Mouse (Mus musculus) MEL (cell line): ENCODE measurements around the gene Hnrnpul1. TPM values are rescaled to one million over a fixed set of nuclear protein-coding genes. Genes with fewer than 3 reads are reported as not detected.
A peak's percentile ranks its signal among the peaks of the same experiment; 100 is the strongest.

Experiments used
- DNase-seq: peaks from one replicate; pipeline ENCODE4 v3.0.0; 2011; ENCODE audit warnings: low read depth, low spot score
- H3K27ac ChIP-seq: 2 replicates; pipeline ENCODE4 v1.5.1; 2012; ENCODE audit warnings: low read depth, mild to moderate bottlenecking, control low read depth, low read length, moderate library complexity; ENCODE audit not compliant: control insufficient read depth
- H3K27me3 ChIP-seq, 2 experiments: fragments of 150-350 bp in 1 of 2; sonication (generic) in 1 of 2; 2 replicates each; pipeline ENCODE4 v1.6.1; 2012; ENCODE audit warnings: low read length in 2 of 2, mild to moderate bottlenecking in 2 of 2, improper control_type of control experiment in 1 of 2, moderate library complexity in 1 of 2; ENCODE audit not compliant: insufficient read depth in 2 of 2, control insufficient read depth in 1 of 2
- H3K36me3 ChIP-seq, 2 experiments: 2 replicates each; pipeline ENCODE4 v1.6.1; 2012 to 2014; ENCODE audit warnings: low read length in 2 of 2, improper control_type of control experiment in 1 of 2, inconsistent platforms in 1 of 2, mild to moderate bottlenecking in 1 of 2; ENCODE audit not compliant: insufficient read depth in 2 of 2, control insufficient read depth in 1 of 2
- H3K4me1 ChIP-seq, 2 experiments: fragments of 150-350 bp in 1 of 2; sonication (generic) in 1 of 2; 2 replicates each; pipeline ENCODE4 v1.6.1; 2012; ENCODE audit warnings: low read length in 2 of 2, improper control_type of control experiment in 1 of 2, mild to moderate bottlenecking in 1 of 2; ENCODE audit not compliant: insufficient read depth in 2 of 2, control insufficient read depth in 1 of 2
- H3K4me3 ChIP-seq, 2 experiments: fragments of 150-350 bp in 1 of 2; sonication (generic) in 1 of 2; 2 replicates each; pipeline ENCODE4 v1.5.1; 2012; ENCODE audit warnings: low read depth in 2 of 2, low read length in 2 of 2, mild to moderate bottlenecking in 2 of 2, moderate library complexity in 2 of 2, control low read depth in 1 of 2, improper control_type of control experiment in 1 of 2; ENCODE audit not compliant: control insufficient read depth in 1 of 2, insufficient read depth in 1 of 2
- H3K79me2 ChIP-seq: 2 replicates; pipeline ENCODE4 v1.6.1; 2012; ENCODE audit warnings: mild to moderate bottlenecking, low read length, moderate library complexity; ENCODE audit not compliant: control insufficient read depth, poor library complexity, insufficient read depth
- H3K9ac ChIP-seq: 2 replicates; pipeline ENCODE4 v1.6.1; 2012; ENCODE audit warnings: low read depth, mild to moderate bottlenecking, control low read depth, low read length, moderate library complexity; ENCODE audit not compliant: control insufficient read depth, poor library complexity, severe bottlenecking
- H3K9me3 ChIP-seq: fragments of 150-350 bp; sonication (generic); replicated peaks from 2 replicates; pipeline ENCODE4 v1.6.1; 2012; ENCODE audit warnings: mild to moderate bottlenecking, low read length, improper control_type of control experiment, moderate library complexity; ENCODE audit not compliant: insufficient read depth
- BHLHE40 ChIP-seq: IDR thresholded peaks from 2 replicates; pipeline ENCODE4 v1.6.1; 2012; ENCODE audit warnings: low read depth, mild to moderate bottlenecking, inconsistent platforms, low read length, improper control_type of control experiment, borderline replicate concordance
- CHD1 ChIP-seq: IDR thresholded peaks from 2 replicates; pipeline ENCODE4 v1.6.1; 2012; ENCODE audit warnings: low read depth, mild to moderate bottlenecking, inconsistent platforms, low read length, improper control_type of control experiment
- CHD2 ChIP-seq: IDR thresholded peaks from 2 replicates; pipeline ENCODE4 v1.6.1; 2011; ENCODE audit warnings: low read length, improper control_type of control experiment
- CTCF ChIP-seq, 3 experiments: IDR thresholded peaks in 2 of 3; conservative IDR thresholded peaks in 1 of 3; 2 replicates each; pipeline ENCODE4 v1.5.1; 2011 to 2012; ENCODE audit warnings: low read length in 3 of 3, low read depth in 2 of 3, mild to moderate bottlenecking in 2 of 3, improper control_type of control experiment in 1 of 3, inconsistent platforms in 1 of 3, mixed read lengths in 1 of 3, moderate library complexity in 1 of 3; ENCODE audit not compliant: control insufficient read depth in 1 of 3, insufficient read depth in 1 of 3, poor library complexity in 1 of 3, severe bottlenecking in 1 of 3
- E2F4 ChIP-seq: IDR thresholded peaks from 2 replicates; pipeline ENCODE4 v1.6.1; 2011; ENCODE audit warnings: low read depth, low read length, improper control_type of control experiment, borderline replicate concordance
- ELF1 ChIP-seq: IDR thresholded peaks from 2 replicates; pipeline ENCODE4 v1.6.1; 2014; ENCODE audit warnings: low read depth, mild to moderate bottlenecking, inconsistent platforms, low read length, improper control_type of control experiment, moderate library complexity
- ETS1 ChIP-seq: IDR thresholded peaks from 2 replicates; pipeline ENCODE4 v1.6.1; 2012; ENCODE audit warnings: low read depth, mild to moderate bottlenecking, inconsistent platforms, low read length, improper control_type of control experiment, moderate library complexity
- GABPA ChIP-seq: IDR thresholded peaks from 2 replicates; pipeline ENCODE4 v1.6.1; 2012; ENCODE audit warnings: low read depth, mild to moderate bottlenecking, inconsistent platforms, low read length, improper control_type of control experiment, moderate library complexity
- GATA1 ChIP-seq: IDR thresholded peaks from 2 replicates; pipeline ENCODE4 v1.6.1; 2011; ENCODE audit warnings: low read depth, low read length, improper control_type of control experiment
- HCFC1 ChIP-seq: IDR thresholded peaks from 2 replicates; pipeline ENCODE4 v1.6.1; 2012; ENCODE audit warnings: low read depth, mild to moderate bottlenecking, inconsistent platforms, low read length, improper control_type of control experiment, moderate library complexity
- JUND ChIP-seq: IDR thresholded peaks from 2 replicates; pipeline ENCODE4 v1.6.1; 2011; ENCODE audit warnings: low read depth, mild to moderate bottlenecking, improper control_type of control experiment, low read length
- KAT2A ChIP-seq: conservative IDR thresholded peaks from 2 replicates; pipeline ENCODE4 v1.6.1; 2012; ENCODE audit warnings: low read depth, low read length, improper control_type of control experiment, inconsistent platforms
- MAX ChIP-seq: IDR thresholded peaks from 2 replicates; pipeline ENCODE4 v1.6.1; 2011; ENCODE audit warnings: low read length, improper control_type of control experiment
- MAZ ChIP-seq: IDR thresholded peaks from 2 replicates; pipeline ENCODE4 v1.6.1; 2012; ENCODE audit warnings: low read depth, mild to moderate bottlenecking, inconsistent platforms, low read length, improper control_type of control experiment
- MEF2A ChIP-seq: IDR thresholded peaks from 2 replicates; pipeline ENCODE4 v1.6.1; 2014; ENCODE audit warnings: low read depth, mild to moderate bottlenecking, inconsistent platforms, low read length, improper control_type of control experiment; ENCODE audit not compliant: poor library complexity, insufficient replicate concordance, severe bottlenecking; ENCODE audit errors: extremely low read depth
- MXI1 ChIP-seq: IDR thresholded peaks from 2 replicates; pipeline ENCODE4 v1.6.1; 2011; ENCODE audit warnings: mild to moderate bottlenecking, low read depth, low read length, improper control_type of control experiment
- MYB ChIP-seq: IDR thresholded peaks from 2 replicates; pipeline ENCODE4 v1.6.1; 2011; ENCODE audit warnings: mild to moderate bottlenecking, low read depth, low read length, improper control_type of control experiment
- MYC ChIP-seq: IDR thresholded peaks from 2 replicates; pipeline ENCODE4 v1.6.1; 2011; ENCODE audit warnings: low read depth, mild to moderate bottlenecking, low read length, improper control_type of control experiment, moderate library complexity
- NELFE ChIP-seq: IDR thresholded peaks from 2 replicates; pipeline ENCODE4 v1.6.1; 2011; ENCODE audit warnings: low read depth, low read length, improper control_type of control experiment
- NRF1 ChIP-seq: IDR thresholded peaks from 2 replicates; pipeline ENCODE4 v1.6.1; 2014; ENCODE audit warnings: low read depth, mild to moderate bottlenecking, inconsistent platforms, low read length, improper control_type of control experiment, moderate library complexity; ENCODE audit not compliant: poor library complexity, insufficient read depth, severe bottlenecking
- POLR2A ChIP-seq, 2 experiments: IDR thresholded peaks; 2 replicates each; pipeline ENCODE4 v1.6.1; 2011 to 2012; ENCODE audit warnings: low read length in 2 of 2, mild to moderate bottlenecking in 2 of 2, control low read depth in 1 of 2, improper control_type of control experiment in 1 of 2, low read depth in 1 of 2, moderate library complexity in 1 of 2; ENCODE audit not compliant: control insufficient read depth in 1 of 2, insufficient read depth in 1 of 2, poor library complexity in 1 of 2
- POLR2AphosphoS2 ChIP-seq: IDR thresholded peaks from 2 replicates; pipeline ENCODE4 v1.6.1; 2011; ENCODE audit warnings: low read length, improper control_type of control experiment
- POLR2AphosphoS5 ChIP-seq: IDR thresholded peaks from 2 replicates; pipeline ENCODE4 v1.6.1; 2012; ENCODE audit warnings: low read depth, borderline replicate concordance, mild to moderate bottlenecking, inconsistent platforms, low read length, moderate library complexity, mixed read lengths
- RAD21 ChIP-seq: IDR thresholded peaks from 2 replicates; pipeline ENCODE4 v1.6.1; 2011; ENCODE audit warnings: mild to moderate bottlenecking, low read depth, low read length, improper control_type of control experiment
- SIN3A ChIP-seq: IDR thresholded peaks from 2 replicates; pipeline ENCODE4 v1.6.1; 2012; ENCODE audit warnings: low read length, improper control_type of control experiment, inconsistent platforms
- SMC3 ChIP-seq: IDR thresholded peaks from 2 replicates; pipeline ENCODE4 v1.6.1; 2011; ENCODE audit warnings: low read depth, low read length, improper control_type of control experiment
- TAL1 ChIP-seq: IDR thresholded peaks from 2 replicates; pipeline ENCODE4 v1.6.1; 2012; ENCODE audit warnings: mild to moderate bottlenecking, inconsistent platforms, low read length, moderate library complexity, mixed read lengths
- TBP ChIP-seq: IDR thresholded peaks from 2 replicates; pipeline ENCODE4 v1.8.0; 2011; ENCODE audit warnings: low read depth, low read length, improper control_type of control experiment
- TCF12 ChIP-seq: IDR thresholded peaks from 2 replicates; pipeline ENCODE4 v1.6.1; 2014; ENCODE audit warnings: low read depth, mild to moderate bottlenecking, inconsistent platforms, low read length, improper control_type of control experiment, moderate library complexity
- UBTF ChIP-seq: IDR thresholded peaks from 2 replicates; pipeline ENCODE4 v1.6.1; 2012; ENCODE audit warnings: low read depth, mild to moderate bottlenecking, inconsistent platforms, low read length, improper control_type of control experiment, moderate library complexity, borderline replicate concordance; ENCODE audit not compliant: insufficient read depth
- USF1 ChIP-seq: IDR thresholded peaks from 2 replicates; pipeline ENCODE4 v1.6.1; 2014; ENCODE audit warnings: low read depth, mild to moderate bottlenecking, inconsistent platforms, low read length, improper control_type of control experiment, moderate library complexity
- USF2 ChIP-seq, 2 experiments: IDR thresholded peaks; 2 replicates each; pipeline ENCODE4 v1.6.1; 2011 to 2012; ENCODE audit warnings: improper control_type of control experiment in 2 of 2, low read length in 2 of 2, borderline replicate concordance in 1 of 2, inconsistent platforms in 1 of 2, low read depth in 1 of 2, mild to moderate bottlenecking in 1 of 2; ENCODE audit not compliant: insufficient read depth in 1 of 2
- ZC3H11A ChIP-seq: IDR thresholded peaks from 2 replicates; pipeline ENCODE4 v1.6.1; 2012; ENCODE audit warnings: low read depth, mild to moderate bottlenecking, inconsistent platforms, low read length, improper control_type of control experiment
- ZKSCAN1 ChIP-seq: IDR thresholded peaks from 2 replicates; pipeline ENCODE4 v1.6.1; 2012; ENCODE audit warnings: low read depth, mild to moderate bottlenecking, inconsistent platforms, low read length, improper control_type of control experiment, moderate library complexity
- ZMIZ1 ChIP-seq: IDR thresholded peaks from 2 replicates; pipeline ENCODE4 v1.6.1; 2012; ENCODE audit warnings: low read depth, mild to moderate bottlenecking, inconsistent platforms, low read length, improper control_type of control experiment, moderate library complexity
- ZNF384 ChIP-seq: IDR thresholded peaks from 2 replicates; pipeline ENCODE4 v1.6.1; 2012; ENCODE audit warnings: low read depth, mild to moderate bottlenecking, inconsistent platforms, low read length, improper control_type of control experiment
- polyA plus RNA-seq, 2 experiments: library from polyadenylated mRNA; stranded (reverse) in 1 of 2; unstranded in 1 of 2; fragments of >175 nt in 1 of 2; fragments of >200 nt in 1 of 2; gene quantifications; 2 replicates each; pipeline versions ENCODE4 v1.2.1 to v1.2.4; 2012; ENCODE audit warnings: low replicate concordance in 2 of 2, low read depth in 1 of 2; ENCODE audit not compliant: insufficient read length in 2 of 2, insufficient read depth in 1 of 2, missing spikeins in 1 of 2
- total RNA-seq: library from RNA; depleted of rRNA; stranded (reverse); fragments of 300-350 nt; gene quantifications from 2 replicates; pipeline ENCODE4 v1.2.3, GENCODE M21; 2012

Gene Hnrnpul1
- total and polyA plus RNA-seq, 3 experiments = 56.1 to 215 (median 181) TPM

GRCm38 (mm10) chr7:25718788-25719417 lies 35.7 kb downstream of the Hnrnpul1 start, which contains the start of gene Ccdc97:
TSS of gene Ccdc97 (minus strand) at chr7:25719088.
- H3K36me3 ChIP-seq = peaks cover 6 to 26% of the 10 kb centered on the region in 2 experiments
- H3K4me1 ChIP-seq = peaks cover 3 to 19% of the 10 kb centered on the region in 2 experiments; a peak in 3 of 4 replicates
- peaks cover 3% of the 10 kb centered on the region; the same call in 1 of the 2 replicates for H3K79me2 ChIP-seq
- TF ChIP-seq USF1 (peak; percentile 52), GATA1 (no peak), ETS1 (peak; percentile 50), ZMIZ1 (peak; percentile 94), MAX (peak; percentile 88), JUND (0 out of 2 replicates have a peak, but pooled peaks have one; percentile 20), SIN3A (peak; percentile 29), CHD2 (peak; percentile 80), CTCF (IDR thresholded peaks at IDR 0.05 in 2 of 3, conservative IDR thresholded peaks at IDR 0.05 in 1 of 3; ENCODE audit: control insufficient read depth in 1 of 3, insufficient read depth in 1 of 3, low read depth in 2 of 3, low read length in 3 of 3, poor library complexity in 1 of 3, severe bottlenecking in 1 of 3) (no peak), GABPA (no peak), MXI1 (peak; percentile 77), USF2 (IDR thresholded peaks at IDR 0.05; ENCODE audit: borderline replicate concordance in 1 of 2, insufficient read depth in 1 of 2, low read depth in 1 of 2, low read length in 2 of 2) (no peak), MYB (peak; percentile 65; the same call in 1 of the 2 replicates), CHD1 (peak; percentile 87; the same call in 1 of the 2 replicates), MYC (peak; percentile 83), NRF1 (peak; percentile 92), POLR2A (IDR thresholded peaks at IDR 0.05; ENCODE audit: control insufficient read depth in 1 of 2, insufficient read depth in 1 of 2, low read depth in 1 of 2, low read length in 2 of 2, poor library complexity in 1 of 2) (peak; percentile 38 to 87), KAT2A (peak; percentile 70), POLR2AphosphoS2 (peak; percentile 99), HCFC1 (peak; percentile 92), E2F4 (peak; percentile 69; the same call in 1 of the 2 replicates), RAD21 (no peak), ZC3H11A (no peak; the same call in 1 of the 2 replicates), ELF1 (peak; percentile 94), BHLHE40 (peak; percentile 48), MEF2A (no peak), TCF12 (peak; percentile 59), MAZ (peak; percentile 93), ZKSCAN1 (peak; percentile 67), POLR2AphosphoS5 (no peak; the same call in 1 of the 2 replicates), TAL1 (peak; percentile 65), UBTF (no peak), SMC3 (no peak; the same call in 1 of the 2 replicates), NELFE (peak; percentile 76), ZNF384 (no peak), TBP (peak; percentile 60; the same call in 1 of the 2 replicates)

More at GRCm38 (mm10) chr7:25718788-25719417, 35.7 kb downstream of the Hnrnpul1 start, which contains the start of gene Ccdc97:
- peak within 1 kb of the TSS; percentile 62 to 93 for H3K4me3 ChIP-seq
- H3K9ac ChIP-seq = peak within 1 kb of the TSS; percentile 75
- H3K27me3 ChIP-seq = no peaks in the 10 kb centered on the region
- no peaks in the 10 kb centered on the region for H3K9me3 ChIP-seq
- H3K27ac ChIP-seq = peak within 1 kb of the TSS; percentile 88
- peak; percentile 97 for DNase-seq
